Mouse (Mus musculus): ENCODE measurements around the gene Ccndbp1. TPM values are rescaled to one million over a fixed set of nuclear protein-coding genes. Genes with fewer than 3 reads are reported as not detected.

Ccndbp1 gene
- polyA plus RNA-seq, 1 experiment from 2014 or later = 76.9 TPM

DNA sequence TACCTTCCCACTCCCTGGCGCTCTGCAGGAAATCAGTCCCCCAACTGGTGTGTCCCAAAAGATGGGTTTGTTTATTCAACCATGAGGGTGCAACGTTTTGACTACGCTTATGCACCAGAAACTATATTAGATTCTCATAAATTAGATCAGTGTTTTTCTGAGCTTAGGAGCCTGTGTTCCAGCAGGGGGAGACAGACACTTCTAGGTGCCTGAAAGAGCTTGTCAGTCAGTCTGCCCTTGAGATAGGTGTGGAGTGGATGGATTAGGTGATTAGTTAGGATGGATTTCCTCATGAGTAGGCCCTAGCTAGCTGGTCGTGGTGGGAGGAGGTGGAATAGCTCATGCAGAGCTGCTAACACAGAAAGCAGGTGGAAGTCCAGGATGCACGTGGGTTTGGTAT lies 32.9 kb downstream of the Ccndbp1 start:
- Histone ChIP-seq H3K27me3 (no peaks in the 10 kb centered on the region), H3K4me3 (no peak overlapping the region), H3K4me1 (replicated peaks) (no peaks in the 10 kb centered on the region), H3K27ac (replicated peaks) (no peak overlapping the region), H3K9ac (no peak overlapping the region), H3K4me2 (no peak overlapping the region), H3K9me3 (no peaks in the 10 kb centered on the region), H3K36me3 (no peaks in the 10 kb centered on the region)
- WGBS = 53% methylated on average over 5 of the region's 5 CpGs
- no peak for ATAC-seq (ENCODE audit: low read depth)

- H3K4me1 ChIP-seq (replicated peaks) = no peaks in the 10 kb centered on the region
- H3K36me3 ChIP-seq = no peaks in the 10 kb centered on the region
- no peak for ATAC-seq (ENCODE audit: low read depth)
- H3K4me3 ChIP-seq = no peak overlapping the region
- H3K9me3 ChIP-seq = no peaks in the 10 kb centered on the region
- no peak overlapping the region for H3K4me2 ChIP-seq
- H3K9ac ChIP-seq = no peak overlapping the region
- no peaks in the 10 kb centered on the region for H3K27me3 ChIP-seq
- 76% methylated on average over 4 of the region's 4 CpGs for WGBS
- H3K27ac ChIP-seq (replicated peaks) = no peak overlapping the region
Observed at GRCm38 (mm10) chr2:121045653-121046052, 37.5 kb downstream of the Ccndbp1 start.

GRCm38 (mm10) chr2:121052176-121052575 lies 44.0 kb downstream of the Ccndbp1 start:
- Histone ChIP-seq H3K4me1 (replicated peaks) (no peaks in the 10 kb centered on the region), H3K9ac (no peak overlapping the region), H3K36me3 (no peaks in the 10 kb centered on the region), H3K4me3 (no peak overlapping the region), H3K9me3 (no peaks in the 10 kb centered on the region), H3K4me2 (no peak overlapping the region), H3K27me3 (no peaks in the 10 kb centered on the region), H3K27ac (replicated peaks) (no peak overlapping the region)
- WGBS = 95% methylated on average over 5 of the region's 5 CpGs
- no peak for ATAC-seq (ENCODE audit: low read depth)

DNA sequence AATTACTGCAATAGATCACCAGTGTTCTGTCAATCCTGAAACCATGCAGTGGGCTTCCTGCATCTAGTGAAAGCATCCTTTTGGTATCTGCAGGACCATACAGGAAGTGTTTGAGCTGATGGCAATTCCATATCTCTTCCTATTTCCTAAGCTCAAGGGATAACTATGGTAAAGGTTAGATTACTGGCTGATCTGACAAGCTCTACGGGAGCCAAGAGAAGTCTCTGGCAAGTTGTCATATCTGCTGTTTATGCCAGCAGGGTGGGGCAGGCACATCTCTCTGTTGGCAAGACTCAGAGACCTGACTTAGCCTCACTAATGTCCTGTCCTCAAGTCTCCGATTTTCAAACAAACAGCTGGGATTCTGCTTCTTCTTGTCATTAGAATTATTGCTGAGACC lies 45.9 kb downstream of the Ccndbp1 start:
- no peak overlapping the region for H3K4me3 ChIP-seq
- H3K27me3 ChIP-seq = no peaks in the 10 kb centered on the region
- no peak for ATAC-seq (ENCODE audit: low read depth)
- no peak overlapping the region for H3K27ac ChIP-seq (replicated peaks)
- H3K9ac ChIP-seq = no peak overlapping the region
- H3K4me2 ChIP-seq = no peak overlapping the region
- H3K4me1 ChIP-seq (replicated peaks) = no peaks in the 10 kb centered on the region
- H3K9me3 ChIP-seq = no peaks in the 10 kb centered on the region
- H3K36me3 ChIP-seq = no peaks in the 10 kb centered on the region
- 86% methylated on average over 2 of the region's 2 CpGs for WGBS

DNA sequence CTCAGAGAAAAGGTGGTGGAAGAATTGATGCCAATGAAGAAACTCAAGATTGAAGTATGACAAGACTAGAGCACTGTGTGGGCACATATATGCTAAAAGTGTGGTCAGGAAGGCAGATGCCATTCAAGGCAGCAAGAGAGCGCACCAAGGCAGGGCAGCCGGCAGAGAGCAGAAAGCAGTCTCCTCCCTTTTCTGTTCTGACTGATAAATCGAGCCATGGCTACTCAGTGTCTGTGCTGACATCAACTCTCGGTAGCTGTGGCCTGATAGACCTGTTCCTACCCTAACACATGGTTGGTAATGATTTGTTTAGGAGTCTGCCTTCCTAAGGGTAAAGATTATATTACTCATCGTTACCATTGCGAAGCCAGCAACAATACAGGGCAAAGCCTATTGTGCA lies 47.7 kb downstream of the Ccndbp1 start:
- H3K27ac ChIP-seq (replicated peaks) = no peak overlapping the region
- no peak overlapping the region for H3K4me3 ChIP-seq
- no peaks in the 10 kb centered on the region for H3K27me3 ChIP-seq
- WGBS = 89% methylated on average over 6 of the region's 6 CpGs
- H3K4me2 ChIP-seq = no peak overlapping the region
- ATAC-seq (ENCODE audit: low read depth) = no peak
- H3K36me3 ChIP-seq = no peaks in the 10 kb centered on the region
- H3K9ac ChIP-seq = no peak overlapping the region
- H3K9me3 ChIP-seq = no peaks in the 10 kb centered on the region
- H3K4me1 ChIP-seq (replicated peaks) = no peaks in the 10 kb centered on the region

GRCm38 (mm10) chr2:121057997-121058396 lies 49.8 kb downstream of the Ccndbp1 start:
- no peak overlapping the region for H3K4me3 ChIP-seq
- no peaks in the 10 kb centered on the region for H3K27me3 ChIP-seq
- H3K4me2 ChIP-seq = no peak overlapping the region
- H3K9ac ChIP-seq = no peak overlapping the region
- WGBS = 69% methylated on average over 6 of the region's 6 CpGs
- no peaks in the 10 kb centered on the region for H3K36me3 ChIP-seq
- H3K4me1 ChIP-seq (replicated peaks) = no peaks in the 10 kb centered on the region
- H3K9me3 ChIP-seq = no peaks in the 10 kb centered on the region
- ATAC-seq (ENCODE audit: low read depth) = no peak
- no peak overlapping the region for H3K27ac ChIP-seq (replicated peaks)

DNA sequence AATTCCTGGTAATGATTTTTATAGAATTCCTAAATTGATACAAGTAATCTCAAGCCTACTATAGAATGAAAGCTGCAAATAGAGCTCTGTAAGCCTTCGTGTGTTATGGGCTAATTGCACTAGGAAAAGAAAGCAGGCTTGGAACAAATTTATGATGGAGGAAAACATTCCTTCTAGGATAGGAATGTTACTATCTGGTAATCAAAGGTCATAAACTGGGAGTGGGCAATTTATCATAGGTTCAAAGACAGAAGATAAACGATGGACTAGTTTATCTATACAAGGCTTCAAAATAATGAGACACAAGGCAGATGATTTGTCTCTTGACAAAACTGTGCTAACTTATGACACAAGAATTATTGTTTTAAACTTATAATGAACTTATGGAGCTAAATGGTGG lies 53.1 kb downstream of the Ccndbp1 start:
- Histone ChIP-seq H3K4me2 (no peak overlapping the region), H3K4me3 (no peak overlapping the region), H3K27ac (replicated peaks) (no peak overlapping the region), H3K36me3 (no peaks in the 10 kb centered on the region), H3K9ac (no peak overlapping the region), H3K27me3 (no peaks in the 10 kb centered on the region), H3K9me3 (no peaks in the 10 kb centered on the region), H3K4me1 (replicated peaks) (no peaks in the 10 kb centered on the region)
- ATAC-seq (ENCODE audit: low read depth) = no peak
- 57% methylated on average over 2 of the region's 2 CpGs for WGBS

Small RNA genes within 50 kb of the gene (microRNA-seq; reads per million reads assigned to microRNA genes)
- not detected for gene Gm44325

Other genes starting within 250 kb of the Ccndbp1 start
- gene Cdan1, start 158.3 kb upstream of the Ccndbp1 start, polyA plus RNA-seq (2015; fragmentation: Nextera tagmentation; extraction: Ambion mirVana) = 5.7 and 7.2 TPM in 2 replicates
- gene Ttbk2, start 157.8 kb upstream of the Ccndbp1 start, polyA plus RNA-seq (2015; fragmentation: Nextera tagmentation; extraction: Ambion mirVana) = 11.6 and 12.3 TPM in 2 replicates
- 32.6 and 33.6 TPM in 2 replicates for gene Ubr1, start 37.7 kb upstream of the Ccndbp1 start, polyA plus RNA-seq (2015; fragmentation: Nextera tagmentation; extraction: Ambion mirVana)
- 13.0 and 14.0 TPM in 2 replicates for gene Tmem62, start 31.4 kb upstream of the Ccndbp1 start, polyA plus RNA-seq (2015; fragmentation: Nextera tagmentation; extraction: Ambion mirVana)
- 0.99 and 1.0 TPM in 2 replicates for gene Epb42, start 28.7 kb downstream of the Ccndbp1 start, polyA plus RNA-seq (2015; fragmentation: Nextera tagmentation; extraction: Ambion mirVana)
- 0.33 and 0.68 TPM in 2 replicates for gene Tgm5, start 77.4 kb downstream of the Ccndbp1 start, polyA plus RNA-seq (2015; fragmentation: Nextera tagmentation; extraction: Ambion mirVana)
- 0.08 TPM in 1 of 2 replicates, not detected in the other for gene Tgm7, start 101.4 kb downstream of the Ccndbp1 start, polyA plus RNA-seq (2015; fragmentation: Nextera tagmentation; extraction: Ambion mirVana)
- 33.3 and 35.8 TPM in 2 replicates for gene Adal, start 132.0 kb downstream of the Ccndbp1 start, polyA plus RNA-seq (2015; fragmentation: Nextera tagmentation; extraction: Ambion mirVana)
- 18.3 and 21.2 TPM in 2 replicates for gene Lcmt2, start 132.2 kb downstream of the Ccndbp1 start, polyA plus RNA-seq (2015; fragmentation: Nextera tagmentation; extraction: Ambion mirVana)
- gene Tubgcp4, start 162.3 kb downstream of the Ccndbp1 start, polyA plus RNA-seq (2015; fragmentation: Nextera tagmentation; extraction: Ambion mirVana) = 49.6 and 57.0 TPM in 2 replicates
- 8.4 and 8.8 TPM in 2 replicates for gene Zscan29, start 162.7 kb downstream of the Ccndbp1 start, polyA plus RNA-seq (2015; fragmentation: Nextera tagmentation; extraction: Ambion mirVana)

Data from neural tube, embryonic 13.5 days (tissue).